Mouse (Mus musculus) frontal cortex, postnatal 25 days (tissue): ENCODE measurements at regions not wholly inside any gene's neighbourhood (a gene's known extent, or its start where the extent isn't known, plus 50 kb on each side); places are given as distances from the start of the nearest gene placed in this dataset.
A peak's percentile ranks its signal among the peaks of the same experiment; 100 is the strongest.

Experiments
- DNase-seq, 2 experiments: peaks; one replicate each; pipeline ENCODE4 v3.0.0; 2022; ENCODE audit warnings: low spot score in 2 of 2

- no peak for DNase-seq
Measured at GRCm38 (mm10) chr1:39047316-39047715, 61.9 kb downstream of the Pdcl3 start.

- no peak for DNase-seq
Measured at GRCm38 (mm10) chr1:39057304-39057703, 71.9 kb downstream of the Pdcl3 start.

GRCm38 (mm10) chr1:39062509-39062908 is 77.1 kb downstream of the Pdcl3 start:
- DNase-seq = no peak

GRCm38 (mm10) chr1:39063666-39064385 is 78.4 kb downstream of the Pdcl3 start:
- DNase-seq = peak in 1 of 2 experiments; percentile 32

- DNase-seq = peak in 1 of 2 experiments; percentile 32
Measured at GRCm38 (mm10) chr1:39064781-39065180, 79.4 kb downstream of the Pdcl3 start.

- no peak for DNase-seq
Measured at GRCm38 (mm10) chr1:39067901-39068300, 82.5 kb downstream of the Pdcl3 start.

GRCm38 (mm10) chr1:39069086-39069655 is 83.8 kb downstream of the Pdcl3 start:
- no peak for DNase-seq

GRCm38 (mm10) chr1:39069676-39070075 is 84.3 kb downstream of the Pdcl3 start:
- DNase-seq = no peak

- no peak for DNase-seq
Measured at GRCm38 (mm10) chr1:39075966-39076365, 90.6 kb downstream of the Pdcl3 start.

GRCm38 (mm10) chr1:39078584-39079315 is 93.3 kb downstream of the Pdcl3 start:
- no peak for DNase-seq

- DNase-seq = no peak
Measured at GRCm38 (mm10) chr1:39083911-39084826, 98.8 kb downstream of the Pdcl3 start.

- no peak for DNase-seq
Measured at GRCm38 (mm10) chr1:39086273-39086672, 100.9 kb downstream of the Pdcl3 start.

GRCm38 (mm10) chr1:39089875-39090274 is 103.7 kb upstream of the Npas2 start:
- no peak for DNase-seq

- DNase-seq = no peak
Measured at GRCm38 (mm10) chr1:39091121-39091520, 102.4 kb upstream of the Npas2 start.

GRCm38 (mm10) chr1:39091638-39092037 is 101.9 kb upstream of the Npas2 start:
- DNase-seq = no peak

- DNase-seq = no peak
Measured at GRCm38 (mm10) chr1:39093291-39093690, 100.2 kb upstream of the Npas2 start.

- no peak for DNase-seq
Measured at GRCm38 (mm10) chr1:39094001-39094400, 99.5 kb upstream of the Npas2 start.

- DNase-seq = no peak
Measured at GRCm38 (mm10) chr1:39095901-39096300, 97.6 kb upstream of the Npas2 start.

GRCm38 (mm10) chr1:39096726-39097125 is 96.8 kb upstream of the Npas2 start:
- no peak for DNase-seq

GRCm38 (mm10) chr1:39097499-39097898 is 96.0 kb upstream of the Npas2 start:
- peak in 1 of 2 experiments; percentile 51 for DNase-seq

- DNase-seq = no peak
Measured at GRCm38 (mm10) chr1:39098154-39098553, 95.4 kb upstream of the Npas2 start.

GRCm38 (mm10) chr1:39099246-39099645 is 94.3 kb upstream of the Npas2 start:
- DNase-seq = no peak
